Mouse (Mus musculus) retina, postnatal 1 day (tissue): ENCODE measurements around the gene D7Ertd443e.

ENCODE experiments used
- DNase-seq: peaks from one replicate; pipeline ENCODE4 v3.0.0-alpha.2; 2012

Gene D7Ertd443e

GRCm38 (mm10) chr7:134385561-134385960 is at the start of gene D7Ertd443e:
Gene D7Ertd443e, minus strand, starts transcription at chr7:134385661.
- no peak for DNase-seq

DNA sequence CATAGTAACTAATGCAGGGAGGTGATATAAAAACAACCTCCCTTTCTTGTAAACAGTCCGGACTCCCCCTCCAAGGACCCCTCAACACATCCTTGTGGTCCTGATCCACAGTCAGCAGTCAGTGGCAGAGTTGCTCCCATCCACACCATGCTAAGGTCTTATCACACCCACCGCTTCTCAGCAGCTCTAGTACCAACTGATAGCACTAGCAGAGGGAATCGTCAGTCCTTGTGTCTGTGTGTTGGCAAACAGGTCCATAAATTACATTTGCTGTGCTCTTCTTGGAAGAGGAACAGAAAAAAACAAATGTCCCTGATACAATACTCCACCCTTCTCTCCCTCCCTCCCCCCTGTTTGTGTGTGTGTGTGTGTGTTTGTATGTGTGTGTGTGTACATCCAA is 46.2 kb upstream of the D7Ertd443e start:
- DNase-seq = no peak

GRCm38 (mm10) chr7:134428676-134429075 is 43.2 kb upstream of the D7Ertd443e start:
- DNase-seq = no peak

GRCm38 (mm10) chr7:134415014-134415413 is 29.6 kb upstream of the D7Ertd443e start:
- no peak for DNase-seq

DNA sequence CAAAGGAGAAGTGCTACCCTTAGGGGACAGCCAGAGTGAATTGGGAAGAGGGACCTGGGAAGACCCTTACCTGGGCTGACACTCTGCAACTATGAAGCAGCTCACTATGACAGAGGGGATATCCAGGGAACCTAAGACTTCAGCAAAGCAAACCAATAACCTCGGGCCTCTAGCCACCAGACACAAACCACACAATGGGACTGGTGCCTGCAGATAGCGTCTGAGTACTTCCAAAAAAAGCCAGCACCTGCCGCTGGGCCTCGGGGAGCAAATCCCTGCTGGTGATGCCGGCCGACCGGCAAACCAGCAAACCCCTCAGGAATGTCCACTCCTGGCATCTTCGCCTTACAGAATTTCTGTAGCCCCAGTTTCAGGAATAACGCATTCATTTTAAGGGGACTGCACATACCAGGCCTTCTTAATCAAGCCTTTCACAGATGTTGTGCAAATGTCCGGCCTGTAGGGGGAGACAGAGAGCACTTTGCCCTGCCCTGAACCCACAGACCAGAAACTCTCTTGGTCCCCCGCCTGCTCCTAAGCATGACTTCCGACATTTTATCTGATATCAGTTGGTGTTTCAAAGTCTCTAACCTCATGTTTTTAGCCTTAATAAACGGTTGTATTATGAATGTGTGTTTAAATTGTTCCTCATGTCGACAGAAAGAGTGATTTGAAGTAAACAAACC is 28.7 kb upstream of the D7Ertd443e start:
- DNase-seq = peak; percentile 40

- peak; percentile 61 for DNase-seq
Observed at GRCm38 (mm10) chr7:134408641-134409040, 23.2 kb upstream of the D7Ertd443e start.

GRCm38 (mm10) chr7:134400746-134401145 is 15.3 kb upstream of the D7Ertd443e start:
- DNase-seq = no peak

GRCm38 (mm10) chr7:134396769-134397168 is 11.3 kb upstream of the D7Ertd443e start:
- no peak for DNase-seq

GRCm38 (mm10) chr7:134382791-134383190 is 2.7 kb downstream of the D7Ertd443e start:
- no peak for DNase-seq

- peak; percentile 16 for DNase-seq
Observed at GRCm38 (mm10) chr7:134381407-134381861, 4.0 kb downstream of the D7Ertd443e start.

DNA sequence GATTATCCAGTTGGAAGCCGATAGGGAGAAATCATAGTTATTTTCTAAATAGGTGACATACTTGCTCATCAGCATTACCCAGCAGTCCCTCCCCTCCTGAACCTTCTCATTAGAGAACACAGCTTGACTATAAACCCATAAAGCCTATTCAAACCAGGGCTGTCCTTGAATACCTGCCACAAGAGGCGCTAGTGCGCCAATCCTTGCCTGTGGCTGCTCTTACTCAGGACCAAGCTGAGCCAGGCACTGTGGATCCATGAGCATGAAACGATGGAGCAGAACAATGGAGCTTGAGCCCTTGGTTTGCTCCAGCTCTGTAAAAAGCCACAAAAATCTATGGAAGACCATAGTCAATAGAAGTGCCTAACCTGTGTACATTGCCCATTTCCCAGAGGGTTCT is 7.2 kb downstream of the D7Ertd443e start:
- peak; percentile 81 for DNase-seq

DNA sequence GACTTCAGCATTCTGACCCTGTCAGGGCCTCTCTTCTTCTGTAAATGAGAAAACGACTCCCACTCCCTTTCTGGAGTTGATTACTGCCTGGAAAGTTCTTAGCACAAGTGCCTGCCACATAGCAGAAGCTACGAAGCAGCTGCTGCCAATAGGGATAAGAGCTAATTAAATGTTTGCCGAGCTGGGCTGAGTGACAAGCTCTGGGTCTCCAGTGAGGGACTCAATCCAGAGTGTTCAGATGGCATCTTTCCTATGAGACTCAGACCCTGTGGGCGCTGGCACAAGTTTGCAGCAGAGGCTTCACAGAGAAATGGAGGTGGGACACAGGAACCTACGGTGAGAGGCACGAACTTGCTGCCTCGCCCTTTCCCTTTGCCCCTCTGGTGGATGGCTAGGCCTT is 8.7 kb downstream of the D7Ertd443e start:
- peak; percentile 6 for DNase-seq

- no peak for DNase-seq
Observed at GRCm38 (mm10) chr7:134372276-134372675, 13.2 kb downstream of the D7Ertd443e start.

GRCm38 (mm10) chr7:134369241-134369640 is 16.2 kb downstream of the D7Ertd443e start:
- no peak for DNase-seq

- DNase-seq = no peak
Observed at GRCm38 (mm10) chr7:134362257-134362870, 23.1 kb downstream of the D7Ertd443e start.

DNA sequence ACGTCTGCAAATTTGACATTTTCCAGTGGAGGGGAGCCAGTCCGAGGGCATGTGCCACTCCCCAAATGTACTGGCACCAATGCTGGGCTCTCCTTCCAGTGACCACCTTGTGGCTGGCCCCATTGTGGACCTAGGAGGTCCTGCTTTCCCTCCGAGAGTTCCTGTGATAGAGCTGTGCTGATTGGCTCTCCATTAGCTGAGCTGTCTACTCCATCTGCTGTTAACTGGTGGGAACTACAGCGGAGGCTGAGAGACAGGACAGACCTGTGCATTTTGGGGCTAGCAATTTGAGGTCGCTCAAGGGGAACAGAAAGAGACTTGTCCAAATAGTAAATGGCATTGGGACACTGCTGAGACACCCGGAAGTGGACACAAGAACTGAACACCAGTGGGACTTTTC is 36.6 kb downstream of the D7Ertd443e start:
- DNase-seq = peak; percentile 79

DNA sequence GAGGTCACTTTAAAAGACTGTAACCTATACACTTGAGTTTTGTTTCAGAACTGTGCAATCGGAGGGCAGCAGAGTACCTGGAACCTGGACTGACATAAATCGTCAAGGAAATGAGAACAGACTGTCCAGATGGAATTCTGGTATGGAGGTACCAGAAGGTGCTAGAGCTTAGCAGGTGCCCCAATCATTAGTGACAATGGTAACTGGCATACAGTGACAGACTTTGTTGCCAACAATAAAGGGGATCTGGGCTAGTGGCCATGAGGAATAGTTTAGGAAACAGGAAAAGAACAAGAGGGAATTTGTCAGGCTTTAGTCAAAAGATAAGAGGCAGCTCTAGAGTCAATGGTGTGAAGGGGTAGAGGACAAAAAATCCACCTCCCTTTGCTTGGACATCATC is 43.3 kb downstream of the D7Ertd443e start:
- DNase-seq = no peak

DNA sequence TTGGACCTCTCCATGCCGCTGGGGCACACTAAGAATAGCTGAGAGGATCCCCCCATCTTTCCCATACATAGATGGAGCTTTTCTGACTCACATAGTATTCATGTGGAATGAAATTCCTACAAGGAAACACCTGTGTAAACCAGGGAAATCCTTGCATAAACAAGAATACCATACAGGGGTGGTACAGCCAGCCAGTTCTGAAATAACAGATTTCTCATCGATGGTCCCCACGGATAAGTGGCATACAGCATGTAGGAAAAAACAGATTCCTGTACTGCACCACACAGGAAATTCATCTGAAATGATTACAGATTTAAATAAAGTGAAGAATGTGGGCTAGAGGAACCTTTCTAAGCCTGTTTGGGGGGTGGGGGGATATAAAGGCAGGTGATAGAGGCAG is 49.5 kb downstream of the D7Ertd443e start:
- no peak for DNase-seq

GRCm38 (mm10) chr7:134320979-134321378 is 64.5 kb downstream of the D7Ertd443e start:
- DNase-seq = peak; percentile 85

- DNase-seq = no peak
Observed at GRCm38 (mm10) chr7:134302084-134302483, 83.4 kb downstream of the D7Ertd443e start.

DNA sequence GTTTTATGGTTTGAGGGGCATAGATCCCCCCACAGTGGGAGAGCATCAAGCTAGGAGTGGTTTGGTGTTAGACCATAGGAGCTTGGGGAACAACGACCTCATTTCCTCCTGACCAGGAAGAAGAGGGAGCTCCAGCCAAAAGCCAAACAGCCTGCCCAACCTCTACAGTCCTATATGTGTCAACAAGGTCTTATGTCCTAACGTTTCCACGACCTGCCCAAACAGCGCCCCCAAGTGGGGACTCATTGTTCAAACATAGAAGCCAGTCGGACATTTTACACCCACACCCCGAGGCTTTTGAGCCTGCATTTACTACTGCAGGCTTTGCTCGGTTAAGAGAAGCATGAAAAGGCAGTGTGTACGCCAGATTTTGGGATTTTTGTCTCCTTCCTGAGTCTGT is 84.2 kb downstream of the D7Ertd443e start:
- DNase-seq = peak; percentile 57

GRCm38 (mm10) chr7:134292750-134293149 is 92.7 kb downstream of the D7Ertd443e start:
- no peak for DNase-seq

- no peak for DNase-seq
Observed at GRCm38 (mm10) chr7:134289611-134290301, 95.7 kb downstream of the D7Ertd443e start.

DNA sequence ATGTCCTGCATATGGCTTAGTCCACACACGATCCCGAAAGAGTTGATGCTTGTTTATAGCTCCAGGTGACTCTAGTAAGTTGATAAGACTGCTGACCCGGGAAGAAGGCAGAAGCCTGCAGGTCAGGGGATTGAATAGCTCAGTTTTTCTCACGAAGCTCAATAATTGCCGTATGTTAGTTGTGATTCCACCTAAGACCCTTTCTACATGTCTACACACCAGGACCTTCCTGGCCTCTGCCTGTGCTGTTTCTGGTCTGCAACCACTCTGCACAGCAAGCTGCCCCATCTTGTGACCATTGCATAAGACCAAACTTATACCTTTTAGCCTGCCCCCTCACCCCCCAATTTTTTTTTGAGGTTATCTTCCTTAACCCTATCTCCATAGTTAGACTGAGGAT is 96.3 kb downstream of the D7Ertd443e start:
- no peak for DNase-seq
